Mouse (Mus musculus): ENCODE measurements around the gene Shkbp1.

Gene Shkbp1

GRCm38 (mm10) chr7:27366082-27366844, 10.4 kb upstream of the Shkbp1 start:
- DNase-seq (ENCODE audit: low read depth, low spot score): no peak

GRCm38 (mm10) chr7:27364379-27364778, 8.6 kb upstream of the Shkbp1 start:
- DNase-seq (ENCODE audit: low read depth, low spot score): no peak

- peak; percentile 100 for DNase-seq (ENCODE audit: low read depth, low spot score)
These were observed 5.6 kb upstream of the Shkbp1 start for GRCm38 (mm10) chr7:27361283-27361946.

DNA sequence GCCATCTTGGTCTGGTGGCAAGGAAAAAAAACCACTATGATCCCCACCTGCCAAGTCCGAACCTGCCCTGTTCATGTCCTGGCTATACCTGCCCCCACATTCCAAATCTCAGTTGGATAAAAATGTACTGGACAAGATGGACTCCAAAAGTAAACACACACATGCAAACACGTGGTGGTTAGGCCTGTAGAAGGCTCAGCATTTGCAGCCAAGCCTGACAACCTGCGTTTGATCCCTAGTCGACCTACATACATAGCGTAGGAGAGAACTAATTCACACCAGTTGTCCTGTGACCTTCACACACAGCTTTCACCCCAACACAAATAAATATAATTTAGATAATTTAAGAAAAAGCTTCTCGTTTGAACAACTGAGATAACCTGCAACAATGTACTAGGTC, 4.9 kb upstream of the Shkbp1 start:
- DNase-seq (ENCODE audit: low read depth, low spot score): no peak

DNA sequence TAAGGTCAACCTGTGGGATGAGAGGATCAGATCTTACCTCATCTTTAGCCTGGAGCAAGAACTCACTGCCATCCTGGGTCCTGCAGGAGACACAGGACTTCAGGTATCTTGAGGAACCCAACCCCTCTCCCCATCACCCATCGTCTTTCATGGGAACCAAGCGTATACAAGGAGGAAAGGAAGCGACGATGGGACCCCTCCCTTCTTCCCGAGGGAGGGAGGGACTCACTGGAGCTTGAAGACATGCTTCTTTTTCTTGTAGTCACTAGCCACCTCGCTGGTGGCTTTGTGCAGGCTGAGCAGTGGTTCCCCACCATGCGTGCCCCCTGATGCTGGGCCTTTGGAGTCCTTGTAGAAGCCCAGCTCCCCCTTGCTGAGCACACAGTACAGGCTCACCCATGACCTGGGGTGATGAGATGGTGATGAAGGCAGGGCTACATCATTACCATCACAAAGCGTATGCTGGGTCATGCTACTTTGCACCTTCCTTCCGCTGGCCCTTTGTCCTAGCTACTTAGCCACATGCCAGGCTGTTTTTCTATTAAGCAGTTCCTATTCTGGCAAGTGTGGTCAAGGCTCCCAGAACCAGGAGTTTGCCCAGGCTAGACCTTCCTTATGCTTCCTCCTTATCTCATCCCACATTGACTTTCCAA, 4.0 kb upstream of the Shkbp1 start:
- DNase-seq (ENCODE audit: low read depth, low spot score): no peak

- no peak for DNase-seq (ENCODE audit: low read depth, low spot score)
These were observed 3.3 kb upstream of the Shkbp1 start for GRCm38 (mm10) chr7:27359162-27359561.

DNA sequence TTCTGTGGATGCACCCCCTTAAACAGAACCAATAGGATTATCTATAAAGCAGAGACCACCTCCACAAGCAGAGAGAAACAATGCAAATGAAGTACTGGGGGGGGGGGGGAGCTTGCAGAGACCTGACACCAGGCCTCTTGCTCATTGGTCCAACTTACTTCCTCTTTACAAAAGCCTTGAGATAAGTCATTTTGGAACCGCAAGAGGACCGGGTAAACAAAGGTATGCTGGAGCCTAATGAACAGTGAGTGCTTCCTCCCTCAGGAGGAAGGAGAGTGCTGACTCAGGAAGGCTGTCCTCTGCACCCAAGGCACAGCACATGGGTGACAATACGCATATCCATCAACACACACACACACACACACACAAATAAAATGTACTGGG, 1.8 kb upstream of the Shkbp1 start:
- no peak for DNase-seq (ENCODE audit: low read depth, low spot score)

DNA sequence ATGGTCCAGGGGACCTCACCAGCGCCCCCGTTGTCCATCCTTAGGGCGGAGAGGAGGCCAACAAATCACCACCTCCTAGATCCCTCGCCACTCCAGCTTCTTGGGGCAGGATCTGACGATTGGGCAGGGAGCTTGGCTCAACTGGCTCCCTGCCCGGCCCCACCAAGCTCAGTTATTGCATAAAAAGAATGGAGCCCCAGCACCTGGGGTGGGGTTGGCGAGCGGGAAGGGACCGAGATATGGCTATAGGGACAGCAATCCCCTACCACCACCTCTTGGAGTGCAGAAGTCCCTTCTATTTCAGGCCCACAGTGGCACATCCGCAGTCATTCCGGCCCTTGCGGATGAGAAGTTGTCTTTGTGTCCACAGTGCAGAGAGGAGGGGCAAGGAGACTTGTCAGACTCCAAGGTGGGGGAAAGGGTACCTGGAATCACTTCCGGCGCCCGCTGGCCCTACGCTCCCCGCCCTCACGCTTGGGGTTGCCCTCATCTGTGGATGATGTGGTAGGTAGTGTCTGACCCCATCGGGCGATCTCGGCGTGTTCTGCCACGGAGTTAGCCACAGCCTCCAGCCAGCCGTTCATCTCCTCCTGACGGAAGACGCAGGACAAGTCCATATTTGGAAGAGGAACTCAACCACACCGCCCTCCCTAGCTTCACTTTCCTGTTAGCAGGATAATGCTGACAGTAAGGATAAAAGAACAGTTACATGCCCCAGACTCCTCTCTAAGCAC, 1.2 kb upstream of the Shkbp1 start, which contains the start of gene Gm20479:
TSS of gene Gm20479 (minus strand) at position 559 of the 734 bp plus-strand sequence.
- DNase-seq (ENCODE audit: low read depth, low spot score): no peak

GRCm38 (mm10) chr7:27356248-27356647, 429 bp upstream of the Shkbp1 start:
- DNase-seq (ENCODE audit: low read depth, low spot score): no peak

DNA sequence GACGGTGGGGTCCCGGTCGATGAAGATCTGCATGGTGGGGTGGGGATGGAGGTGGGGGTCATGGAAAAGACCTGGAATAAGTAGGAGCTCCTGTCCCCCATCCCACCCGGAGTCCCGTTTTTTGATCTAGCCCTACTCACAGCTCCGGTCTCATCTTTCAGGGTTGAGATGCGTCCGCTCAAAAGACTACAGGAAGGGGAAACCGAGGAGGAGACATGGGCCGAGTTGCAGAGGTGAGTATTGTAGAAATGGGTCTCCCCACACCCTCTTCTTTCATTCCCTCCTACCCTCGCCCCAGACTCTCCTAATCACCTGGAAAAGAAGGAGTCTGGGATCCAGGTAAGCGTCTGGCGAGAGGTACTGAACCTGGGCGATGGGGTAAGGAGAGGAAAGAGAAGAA, 558 bp downstream of the Shkbp1 start:
- no peak for DNase-seq (ENCODE audit: low read depth, low spot score)

DNA sequence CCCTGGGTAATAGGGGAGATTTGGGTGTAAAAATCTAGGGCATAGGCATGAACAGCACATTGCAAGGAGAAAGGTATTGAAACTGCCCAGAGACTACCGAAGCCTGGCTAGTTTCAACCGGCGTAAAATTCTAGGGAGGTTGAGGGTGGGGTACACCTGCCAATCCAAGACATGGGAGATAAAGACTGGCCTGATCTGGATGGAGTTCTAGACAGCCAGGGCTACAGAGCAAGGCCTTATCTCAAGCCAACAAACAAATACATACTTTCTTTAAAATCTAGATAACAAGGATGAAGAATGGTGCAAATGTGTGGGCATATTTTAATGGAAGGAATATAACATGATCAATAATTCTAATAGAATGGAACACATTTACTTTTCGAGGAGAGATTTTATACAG, 1.0 kb downstream of the Shkbp1 start:
- DNase-seq (ENCODE audit: low read depth, low spot score): no peak

GRCm38 (mm10) chr7:27354144-27354543, 1.7 kb downstream of the Shkbp1 start:
- DNase-seq (ENCODE audit: low read depth, low spot score): no peak

GRCm38 (mm10) chr7:27345444-27345843, 10.4 kb downstream of the Shkbp1 start:
- DNase-seq (ENCODE audit: low read depth, low spot score): no peak

DNA sequence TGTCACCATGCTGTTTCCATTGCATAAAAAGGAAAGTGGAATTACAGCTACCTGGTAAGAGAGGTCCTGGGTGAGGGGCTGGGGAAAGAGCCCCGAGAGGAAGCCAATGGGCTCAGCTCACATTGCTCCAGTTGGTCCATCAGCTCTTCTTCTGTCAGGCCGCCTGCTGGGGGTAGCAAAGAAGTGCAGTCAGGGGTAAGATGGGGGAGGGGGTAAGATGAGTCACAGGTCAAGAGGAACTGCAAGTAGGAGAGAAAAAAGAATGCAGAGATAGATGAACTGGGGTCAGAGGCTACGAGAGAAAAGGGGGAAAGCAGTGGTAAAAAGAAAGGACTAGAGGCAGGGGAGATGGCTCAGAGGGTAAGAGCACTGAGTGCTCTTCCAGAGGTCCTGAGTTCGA, 13.2 kb downstream of the Shkbp1 start:
- DNase-seq (ENCODE audit: low read depth, low spot score): no peak

DNA sequence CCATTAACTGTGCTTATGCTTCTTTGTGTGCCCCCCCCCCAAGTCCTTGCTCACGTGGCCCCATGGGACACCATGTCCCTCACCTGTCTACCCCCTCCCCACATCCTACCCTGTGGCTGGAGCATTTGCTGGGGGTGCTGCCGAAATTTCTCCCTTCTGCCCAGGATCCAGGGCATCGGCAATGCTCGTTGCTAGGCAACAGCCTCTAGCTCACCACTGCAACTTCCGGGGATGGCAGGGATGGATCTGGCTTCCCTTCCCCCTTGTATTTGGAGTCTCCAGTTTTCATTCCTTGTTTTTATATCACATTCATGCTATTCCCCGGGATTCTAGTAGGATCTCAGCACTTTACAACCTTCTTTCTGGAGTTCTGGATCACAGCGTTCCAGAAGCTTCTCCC, 16.3 kb downstream of the Shkbp1 start:
- no peak for DNase-seq (ENCODE audit: low read depth, low spot score)

DNA sequence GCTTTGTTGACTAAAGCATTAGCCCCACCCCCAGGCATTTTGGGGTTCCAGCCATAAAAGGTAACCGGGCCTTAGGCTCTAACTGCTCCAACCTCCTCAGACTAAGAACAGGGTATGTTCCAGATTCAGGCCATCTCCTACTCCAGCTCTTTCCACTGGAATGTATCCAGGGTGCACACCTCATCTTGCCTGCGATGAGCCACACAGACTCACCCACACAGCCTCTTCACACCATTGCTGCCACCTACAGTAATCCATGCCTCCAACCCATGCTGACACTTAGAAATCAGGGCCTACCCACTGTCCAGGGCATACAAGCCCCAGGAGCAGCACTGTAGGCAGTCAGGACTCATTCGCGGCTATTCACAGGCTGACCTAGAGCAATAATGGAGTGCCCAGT, 16.7 kb downstream of the Shkbp1 start:
- no peak for DNase-seq (ENCODE audit: low read depth, low spot score)

DNA sequence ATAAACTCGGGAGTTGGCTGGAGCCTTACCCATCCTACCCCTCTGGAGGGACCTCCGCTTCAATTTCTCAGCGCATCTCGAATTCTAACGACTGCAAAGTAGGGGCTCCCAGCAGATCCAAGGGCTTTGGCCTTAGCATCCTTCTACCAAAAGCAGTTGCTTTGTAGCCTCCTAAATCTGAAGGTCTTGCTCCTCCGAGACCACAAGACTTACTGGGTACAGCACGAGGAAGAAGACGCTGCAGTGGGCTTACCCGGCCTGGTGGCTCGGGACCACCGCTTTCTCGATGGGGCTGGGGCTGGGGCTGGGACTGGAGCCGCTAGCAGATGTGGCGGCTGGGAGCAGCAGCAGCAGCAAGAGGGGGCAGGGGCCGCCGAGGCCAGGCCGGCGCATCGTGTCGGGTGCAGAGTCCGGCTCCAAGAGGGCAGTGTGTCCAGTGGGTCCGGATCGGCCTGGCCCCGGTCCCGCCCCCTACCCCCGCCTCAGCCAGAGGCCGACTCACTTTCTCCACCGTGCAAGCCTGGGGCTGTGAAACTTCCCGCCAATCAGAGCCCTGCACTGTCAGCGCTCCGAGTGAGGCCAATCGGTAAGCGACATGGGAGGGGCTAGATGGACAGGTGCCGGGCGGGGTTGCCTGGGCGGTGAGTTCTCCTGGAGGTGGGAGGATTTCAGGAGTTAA, 18.5 kb downstream of the Shkbp1 start, which contains the start of gene Ltbp4:
TSS of gene Ltbp4 (minus strand) at position 518 of the 679 bp plus-strand sequence.
- no peak for DNase-seq (ENCODE audit: low read depth, low spot score)

- DNase-seq (ENCODE audit: low read depth, low spot score): peak; percentile 88
These were observed 19.6 kb downstream of the Shkbp1 start for GRCm38 (mm10) chr7:27335928-27336823.

GRCm38 (mm10) chr7:27335011-27335720, 20.7 kb downstream of the Shkbp1 start:
- no peak for DNase-seq (ENCODE audit: low read depth, low spot score)
